ENCODE assay signal across 9 mouse cellular contexts in the genomic region with DNA sequence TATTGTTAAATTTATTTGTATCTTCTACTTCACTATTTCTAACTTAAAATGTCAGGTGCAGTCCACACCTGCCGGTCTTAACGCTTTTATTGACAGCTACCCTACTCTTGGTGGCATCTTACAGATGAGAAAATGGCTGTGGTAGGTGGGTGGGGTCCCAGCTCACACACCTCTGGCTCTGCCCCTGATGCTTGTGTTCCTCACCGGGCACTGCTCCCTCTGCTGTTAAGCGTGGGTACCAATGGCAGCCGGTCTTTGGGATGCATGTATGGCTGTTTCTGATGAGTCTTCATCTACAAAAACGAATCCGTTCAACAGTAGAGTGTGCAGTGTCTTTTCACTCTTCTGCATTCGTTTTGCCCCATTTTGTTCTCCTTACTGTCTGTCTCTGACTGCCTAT. TPM values are rescaled to one million over a fixed set of nuclear protein-coding genes. Genes with fewer than 3 reads are reported as not detected.
A peak's percentile ranks its signal among the peaks of the same experiment; 100 is the strongest.
DNase-seq lines count a peak whose midpoint lies in the region; ATAC-seq and TF ChIP-seq lines count a peak whose summit lies in the region.
"Had no signal": no experiment of that assay in that cellular context is flagged by ENCODE, and none has a peak within 500 bp of the region (broad histone marks: within the 10 kb centered on the region; RNA-seq: fewer than 3 reads in every experiment).

No protein-coding gene starts in this region.

- peak; percentile 21 for DNase-seq in cerebellum, adult 11 months
- no peak for DNase-seq in cerebellum, adult 11-12 months
- DNase-seq in layer of hippocampus, adult 2 months (ENCODE audit: low spot score in 2 of 2) = no peak
- DNase-seq in layer of hippocampus, postnatal 10 days (ENCODE audit: low spot score in 2 of 2) = no peak
- peak; percentile 46 for DNase-seq in brain, embryonic 14.5 days (ENCODE audit: low read depth)
- DNase-seq in lung, postnatal 14 days = peak; percentile 21
- DNase-seq in forebrain, embryonic 10.5 days (ENCODE audit: extremely low spot score, low spot score) = no peak

- H3K27ac ChIP-seq in layer of hippocampus, adult 2 months = no peak overlapping the region
- H3K27ac ChIP-seq in forebrain, embryonic 10.5 days = no peak overlapping the region
- no peak overlapping the region for H3K27ac ChIP-seq in forebrain, embryonic 16.5 days (ENCODE audit: low read length)
- H3K27ac ChIP-seq: embryonic facial prominence, embryonic 13.5 days had no signal

- no peak overlapping the region for H3K4me3 ChIP-seq in layer of hippocampus, adult 2 months
- H3K4me3 ChIP-seq in forebrain, embryonic 10.5 days = no peak overlapping the region
- no peak overlapping the region for H3K4me3 ChIP-seq in forebrain, embryonic 16.5 days (replicated peaks; ENCODE audit: low read length)
- H3K4me3 ChIP-seq: embryonic facial prominence, embryonic 13.5 days had no signal

- H3K27me3 ChIP-seq in forebrain, embryonic 10.5 days (ENCODE audit: poor library complexity, severe bottlenecking) = no peaks in the 10 kb centered on the region
- no peaks in the 10 kb centered on the region for H3K27me3 ChIP-seq in forebrain, embryonic 16.5 days (replicated peaks; ENCODE audit: control insufficient read depth, insufficient read depth, low read length)
- H3K27me3 ChIP-seq: embryonic facial prominence, embryonic 13.5 days had no signal

- peak; percentile 69 for TF ChIP-seq CTCF in layer of hippocampus, adult 2 months (conservative IDR thresholded peaks at IDR 0.05)
- peak; percentile 56; the same call in 1 of the 2 replicates for TF ChIP-seq CTCF in brain, embryonic 14.5 days (IDR thresholded peaks at IDR 0.05; ENCODE audit: borderline replicate concordance, extremely low read depth, insufficient read depth, insufficient read length)

- H3K4me1 ChIP-seq in forebrain, embryonic 10.5 days = no peaks in the 10 kb centered on the region
- no peaks in the 10 kb centered on the region for H3K4me1 ChIP-seq in forebrain, embryonic 16.5 days (replicated peaks; ENCODE audit: control insufficient read depth, insufficient read depth, low read length)
- H3K4me1 ChIP-seq: embryonic facial prominence, embryonic 13.5 days had no signal

- WGBS in forebrain, embryonic 10.5 days = 59% methylated on average over 8 of the region's 8 CpGs
- WGBS in forebrain, embryonic 16.5 days = 63% methylated on average over 8 of the region's 8 CpGs

- no peak overlapping the region for H3K4me2 ChIP-seq in forebrain, embryonic 16.5 days (ENCODE audit: low read length)
- H3K4me2 ChIP-seq: embryonic facial prominence, embryonic 13.5 days had no signal

- H3K9ac ChIP-seq in forebrain, embryonic 16.5 days (replicated peaks; ENCODE audit: low read depth, low read length) = no peak overlapping the region
- H3K9ac ChIP-seq: embryonic facial prominence, embryonic 13.5 days had no signal

- no peak for TF ChIP-seq POLR2A in brain, embryonic 14.5 days (IDR thresholded peaks at IDR 0.05; ENCODE audit: borderline replicate concordance, extremely low read depth, insufficient read depth, insufficient read length, poor library complexity, severe bottlenecking)

- no peaks in the 10 kb centered on the region for H3K9me3 ChIP-seq in forebrain, embryonic 10.5 days
- H3K9me3 ChIP-seq in forebrain, embryonic 16.5 days (ENCODE audit: control insufficient read depth, low read length) = no peaks in the 10 kb centered on the region
- H3K9me3 ChIP-seq: embryonic facial prominence, embryonic 13.5 days had no signal

- ATAC-seq in forebrain, embryonic 16.5 days = no peak

- peaks cover 52% of the 10 kb centered on the region for H3K36me3 ChIP-seq in forebrain, embryonic 10.5 days (replicated peaks)
- peaks cover 10% of the 10 kb centered on the region; the same call in 1 of the 2 replicates for H3K36me3 ChIP-seq in forebrain, embryonic 16.5 days (ENCODE audit: control insufficient read depth, insufficient read depth)

RNA-seq across cellular contexts. Expression of a gene that starts 9.6 kb away (rescaled TPM):
- 10 to 100 TPM; 86.4 to 90.0 TPM for total RNA-seq in layer of hippocampus, adult 2 months (2021)
- total RNA-seq in layer of hippocampus, postnatal 10 days (2021) = 10 to 100 TPM; 72.7 to 76.0 TPM
- 9.4 and 19.1 TPM in 2 replicates for polyA plus RNA-seq in brain, embryonic 14.5 days (2012; rRNA removed)
- 1.8 and 2.0 TPM in 2 replicates for polyA plus RNA-seq in forebrain, embryonic 10.5 days (2016; fragmentation: Nextera tagmentation; extraction: Ambion mirVana)
- 7.4 and 9.8 TPM in 2 replicates for polyA plus RNA-seq in forebrain, embryonic 16.5 days (2015; fragmentation: Nextera tagmentation; extraction: Ambion mirVana)

RNA-seq across cellular contexts. Expression of a gene that starts 11.6 kb away (rescaled TPM):
- total RNA-seq in layer of hippocampus, adult 2 months (2021) = 10 to 100 TPM; 18.6 to 21.2 TPM
- total RNA-seq in layer of hippocampus, postnatal 10 days (2021) = 10 to 100 TPM; 16.4 to 22.6 TPM
- 37.9 and 45.8 TPM in 2 replicates for polyA plus RNA-seq in brain, embryonic 14.5 days (2012; rRNA removed)
- polyA plus RNA-seq in forebrain, embryonic 10.5 days (2016; fragmentation: Nextera tagmentation; extraction: Ambion mirVana) = 11.1 and 11.2 TPM in 2 replicates
- 13.7 and 15.8 TPM in 2 replicates for polyA plus RNA-seq in forebrain, embryonic 16.5 days (2015; fragmentation: Nextera tagmentation; extraction: Ambion mirVana)

RNA-seq across cellular contexts. Expression of a gene that starts 49.7 kb away (rescaled TPM):
- total RNA-seq in layer of hippocampus, adult 2 months (2021) = 1 to 10 TPM; 1.8 to 1.9 TPM
- 1 to 10 TPM; 1.1 to 2.0 TPM for total RNA-seq in layer of hippocampus, postnatal 10 days (2021)
- polyA plus RNA-seq in brain, embryonic 14.5 days (2012; rRNA removed) = 0.40 and 0.67 TPM in 2 replicates
- not detected in 2 replicates for polyA plus RNA-seq in forebrain, embryonic 10.5 days (2016; fragmentation: Nextera tagmentation; extraction: Ambion mirVana)
- polyA plus RNA-seq in forebrain, embryonic 16.5 days (2015; fragmentation: Nextera tagmentation; extraction: Ambion mirVana) = 0.06 and 0.75 TPM in 2 replicates
- polyA plus RNA-seq: embryonic facial prominence, embryonic 13.5 days had no signal

Comparison
In these comparisons a context has a peak if more than half of its experiments do, and no peak if none do; other contexts are left out.
1. DNase-seq: peak in cerebellum, adult 11 months (single experiment), brain, embryonic 14.5 days (single experiment) and lung, postnatal 14 days (single experiment); none in cerebellum, adult 11-12 months (single experiment), layer of hippocampus, adult 2 months (0 of 2), layer of hippocampus, postnatal 10 days (0 of 2) and forebrain, embryonic 10.5 days (single experiment).